Mouse (Mus musculus) thymus, adult 18-20 months (tissue): ENCODE measurements around the gene Gas7.

Experiments used
- DNase-seq, 2 experiments: peaks; one replicate each; pipeline ENCODE4 v3.0.0; 2022; ENCODE audit warnings: mixed read lengths in 2 of 2

Gas7 gene

GRCm38 (mm10) chr11:67579136-67579535 lies 123.9 kb downstream of the Gas7 start:
- no peak for DNase-seq

GRCm38 (mm10) chr11:67581549-67581948 lies 126.3 kb downstream of the Gas7 start:
- no peak for DNase-seq

GRCm38 (mm10) chr11:67582570-67582969 lies 127.3 kb downstream of the Gas7 start:
- DNase-seq, result no peak

- no peak for DNase-seq
Observed at GRCm38 (mm10) chr11:67585016-67585415, 129.8 kb downstream of the Gas7 start.

GRCm38 (mm10) chr11:67585629-67586028 lies 130.4 kb downstream of the Gas7 start:
- DNase-seq, result no peak

- no peak for DNase-seq
Observed at GRCm38 (mm10) chr11:67586231-67586994, 131.2 kb downstream of the Gas7 start.

GRCm38 (mm10) chr11:67588196-67588827 lies 133.1 kb downstream of the Gas7 start:
- DNase-seq, result no peak

- peak; percentile 14 to 21 for DNase-seq
Observed at GRCm38 (mm10) chr11:67588828-67589314, 133.6 kb downstream of the Gas7 start.

- no peak for DNase-seq
Observed at GRCm38 (mm10) chr11:67596233-67596632, 141.0 kb downstream of the Gas7 start.

GRCm38 (mm10) chr11:67596856-67597255 lies 141.6 kb downstream of the Gas7 start:
- DNase-seq, result no peak

GRCm38 (mm10) chr11:67597388-67597787 lies 142.2 kb downstream of the Gas7 start:
- no peak for DNase-seq

- DNase-seq, result no peak
Observed at GRCm38 (mm10) chr11:67599141-67599540, 143.9 kb downstream of the Gas7 start.

GRCm38 (mm10) chr11:67600710-67601430 lies 145.6 kb downstream of the Gas7 start:
- DNase-seq, result no peak

GRCm38 (mm10) chr11:67602711-67603369 lies 147.6 kb downstream of the Gas7 start:
- no peak for DNase-seq

GRCm38 (mm10) chr11:67604481-67604880 lies 149.2 kb downstream of the Gas7 start:
- no peak for DNase-seq

GRCm38 (mm10) chr11:67608114-67608683 lies 153.0 kb downstream of the Gas7 start:
- DNase-seq, result no peak

GRCm38 (mm10) chr11:67612158-67612839 lies 157.1 kb downstream of the Gas7 start:
- DNase-seq, result no peak

GRCm38 (mm10) chr11:67616557-67617239 lies 161.5 kb downstream of the Gas7 start:
- DNase-seq, result no peak

- DNase-seq, result no peak
Observed at GRCm38 (mm10) chr11:67622340-67622739, 167.1 kb downstream of the Gas7 start.

- no peak for DNase-seq
Observed at GRCm38 (mm10) chr11:67627179-67627578, 171.9 kb downstream of the Gas7 start.

GRCm38 (mm10) chr11:67628522-67628921 lies 173.3 kb downstream of the Gas7 start:
- no peak for DNase-seq
